Mouse (Mus musculus) brain, embryonic 18.5 days (tissue): ENCODE data around the gene Mpig6b.

Experiments used
- DNase-seq: peaks from one replicate; pipeline ENCODE4 v3.0.0-alpha.2; 2012; ENCODE audit warnings: low read depth, low spot score

Gene Mpig6b

GRCm38 (mm10) chr17:35017706-35018030, 48.3 kb downstream of the Mpig6b start:
- DNase-seq: no peak

- no peak for DNase-seq
These were observed 48.9 kb downstream of the Mpig6b start for GRCm38 (mm10) chr17:35016791-35017705.

GRCm38 (mm10) chr17:35016376-35016775, 49.6 kb downstream of the Mpig6b start, which contains the start of gene Vwa7:
Gene Vwa7, plus strand, starts transcription at chr17:35016579.
- no peak for DNase-seq

GRCm38 (mm10) chr17:35015296-35015695, 50.7 kb downstream of the Mpig6b start:
- no peak for DNase-seq

GRCm38 (mm10) chr17:35013221-35013620, 52.8 kb downstream of the Mpig6b start:
- DNase-seq: no peak
